In genomic region chr7:70660162-70660561, GRCm38 (mm10) we compare ENCODE assay signal across 20 mouse cellular contexts.
DNase-seq lines count a peak whose midpoint lies in the region; ATAC-seq and TF ChIP-seq lines count a peak whose summit lies in the region.
"Had no signal": no experiment of that assay in that cellular context is flagged by ENCODE, and none has a peak within 500 bp of the region (broad histone marks: within the 10 kb centered on the region; RNA-seq: fewer than 3 reads in every experiment).

No protein-coding gene starts in this region.

- TF ChIP-seq POLR2A in brain, embryonic 14.5 days (IDR thresholded peaks at IDR 0.05; ENCODE audit: borderline replicate concordance, extremely low read depth, insufficient read depth, insufficient read length, poor library complexity, severe bottlenecking) = no peak

- H3K9me3 ChIP-seq in kidney, embryonic 16.5 days (ENCODE audit: low read length) = no peaks in the 10 kb centered on the region
- H3K9me3 ChIP-seq: heart, embryonic 12.5 days; limb, embryonic 15.5 days; stomach, embryonic 15.5 days had no signal

- no peak overlapping the region for H3K9ac ChIP-seq in kidney, embryonic 16.5 days (replicated peaks; ENCODE audit: low read length)
- H3K9ac ChIP-seq: heart, embryonic 12.5 days; limb, embryonic 15.5 days; stomach, embryonic 15.5 days had no signal

- no peaks in the 10 kb centered on the region for H3K4me1 ChIP-seq in kidney, embryonic 16.5 days (ENCODE audit: insufficient read depth, low read length)
- H3K4me1 ChIP-seq: heart, embryonic 12.5 days; limb, embryonic 15.5 days; stomach, embryonic 15.5 days had no signal

- no peak overlapping the region for H3K27ac ChIP-seq in kidney, embryonic 16.5 days (ENCODE audit: low read length)
- H3K27ac ChIP-seq: limb, embryonic 15.5 days; stomach, embryonic 15.5 days had no signal

- DNase-seq in embryo, embryonic 10.5 days (ENCODE audit: low spot score) = peak; percentile 38
- DNase-seq in embryo, embryonic 11 days = no peak
- peak; percentile 22 for DNase-seq in left cerebral cortex, postnatal 14 days (ENCODE audit: low spot score in 2 of 2)
- DNase-seq in left cerebral cortex, postnatal 36 days (ENCODE audit: low spot score in 2 of 2) = no peak
- peak; percentile 11 for DNase-seq in brain, embryonic 14.5 days (ENCODE audit: low read depth)
- DNase-seq in retina, postnatal 1 day = peak; percentile 75
- DNase-seq: adrenal gland, adult 2 months; cerebellum, adult 11 months; cerebellum, postnatal 36 days; heart, postnatal 36 days; kidney, adult 8-10 months; kidney, postnatal 36 days; spleen, adult 18-20 months had no signal

- ATAC-seq in kidney, embryonic 16.5 days (ENCODE audit: low FRiP score, low TSS enrichment) = no peak
- ATAC-seq: forebrain, embryonic 14.5 days; inflammation-experienced regulatory T-cells, adult 6 months had no signal

- no peaks in the 10 kb centered on the region for H3K36me3 ChIP-seq in kidney, embryonic 16.5 days (ENCODE audit: insufficient read depth, low read length)
- H3K36me3 ChIP-seq: heart, embryonic 12.5 days; limb, embryonic 15.5 days; stomach, embryonic 15.5 days had no signal

- no peak for TF ChIP-seq CTCF in brain, embryonic 14.5 days (IDR thresholded peaks at IDR 0.05; ENCODE audit: borderline replicate concordance, extremely low read depth, insufficient read depth, insufficient read length)

- H3K4me2 ChIP-seq in kidney, embryonic 16.5 days (replicated peaks; ENCODE audit: low read depth, low read length) = no peak overlapping the region
- H3K4me2 ChIP-seq: heart, embryonic 12.5 days; limb, embryonic 15.5 days; stomach, embryonic 15.5 days had no signal

- H3K27me3 ChIP-seq in kidney, embryonic 16.5 days (ENCODE audit: insufficient read depth, low read length) = no peaks in the 10 kb centered on the region
- H3K27me3 ChIP-seq: CH12.LX; heart, embryonic 12.5 days; limb, embryonic 15.5 days; stomach, embryonic 15.5 days had no signal

- H3K4me3 ChIP-seq in kidney, embryonic 16.5 days (ENCODE audit: low read length) = no peak overlapping the region
- H3K4me3 ChIP-seq: heart, embryonic 12.5 days; limb, embryonic 15.5 days; stomach, embryonic 15.5 days had no signal

- WGBS in kidney, embryonic 16.5 days = 86% methylated on average over 5 of the region's 5 CpGs

- intact Hi-C loops in left cerebral cortex, postnatal 14 days (cut with DNase I) = no loop called here
- intact Hi-C loops in left cerebral cortex, postnatal 36 days (cut with DNase I) = no loop called here

Comparison
In these comparisons a context has a peak if more than half of its experiments do, and no peak if none do; other contexts are left out.
1. DNase-seq: peak in embryo, embryonic 10.5 days (single experiment), left cerebral cortex, postnatal 14 days (2 of 2), brain, embryonic 14.5 days (single experiment) and retina, postnatal 1 day (single experiment); none in embryo, embryonic 11 days (single experiment) and left cerebral cortex, postnatal 36 days (0 of 2).